Mouse (Mus musculus) heart, postnatal 0 days (tissue): ENCODE measurements around the gene Ero1lb.
"Not testable (repeated sequence)": the region's sequence is repeated elsewhere in the genome, so short reads cannot be mapped to it uniquely, and the experiment has no call there.

Experiments used
- CTCF ChIP-seq: IDR thresholded peaks from 2 replicates; pipeline ENCODE4 v1.5.1; 2016; ENCODE audit warnings: antibody characterized with exemption, control low read depth, low read depth
- EP300 ChIP-seq: IDR thresholded peaks from 2 replicates; pipeline ENCODE4 v1.6.1; 2016; ENCODE audit warnings: antibody characterized with exemption, low read depth

GRCm38 (mm10) chr13:12619808-12620207 is 54.1 kb downstream of the Ero1lb start:
- TF ChIP-seq CTCF, EP300: not testable (repeated sequence)
